8 mouse cellular contexts compared by ENCODE assay signal in genomic region chr2:101906379-101906690, GRCm38 (mm10). TPM values are rescaled to one million over a fixed set of nuclear protein-coding genes. Genes with fewer than 3 reads are reported as not detected.
A peak's percentile ranks its signal among the peaks of the same experiment; 100 is the strongest.
DNase-seq lines count a peak whose midpoint lies in the region; ATAC-seq and TF ChIP-seq lines count a peak whose summit lies in the region.
"Had no signal": no experiment of that assay in that cellular context is flagged by ENCODE, and none has a peak within 500 bp of the region (broad histone marks: within the 10 kb centered on the region; RNA-seq: fewer than 3 reads in every experiment).

No protein-coding gene starts in this region.

- no peak for TF ChIP-seq CTCF in lung, embryonic 14.5 days (IDR thresholded peaks at IDR 0.05; ENCODE audit: low read depth)
- no peak for TF ChIP-seq CTCF in lung, adult 2 months (IDR thresholded peaks at IDR 0.05; ENCODE audit: insufficient read depth, low read length)

- peak overlapping the region; percentile 50 for H3K4me2 ChIP-seq in lung, embryonic 14.5 days
- H3K4me2 ChIP-seq in forebrain, embryonic 13.5 days: peak overlapping the region; percentile 44; the same call in 1 of the 2 replicates
- H3K4me2 ChIP-seq in limb, embryonic 13.5 days (replicated peaks): peak overlapping the region; percentile 55
- H3K4me2 ChIP-seq in stomach, embryonic 16.5 days (ENCODE audit: low read depth, low read length): peak overlapping the region; percentile 51; the same call in 1 of the 2 replicates

- H3K36me3 ChIP-seq in lung, embryonic 14.5 days (ENCODE audit: insufficient read depth): 0 out of 2 replicates have a peak, but pooled peaks cover 3% of the 10 kb centered on the region
- H3K36me3 ChIP-seq in forebrain, embryonic 13.5 days (ENCODE audit: poor library complexity, severe bottlenecking): peaks cover 8% of the 10 kb centered on the region; the same call in 1 of the 2 replicates
- H3K36me3 ChIP-seq in limb, embryonic 13.5 days: peaks cover 13% of the 10 kb centered on the region
- H3K36me3 ChIP-seq in stomach, embryonic 16.5 days (ENCODE audit: control insufficient read depth, insufficient read depth, low read length): no peaks in the 10 kb centered on the region

- H3K4me1 ChIP-seq in lung, embryonic 14.5 days (ENCODE audit: insufficient read depth): no peaks in the 10 kb centered on the region
- no peaks in the 10 kb centered on the region for H3K4me1 ChIP-seq in lung, adult 2 months (ENCODE audit: control insufficient read depth, insufficient read depth, low read length)
- H3K4me1 ChIP-seq in forebrain, embryonic 13.5 days: peaks cover 21% of the 10 kb centered on the region
- H3K4me1 ChIP-seq in limb, embryonic 13.5 days: peaks cover 5% of the 10 kb centered on the region
- H3K4me1 ChIP-seq in stomach, embryonic 16.5 days (ENCODE audit: control insufficient read depth, insufficient read depth, low read length): peaks cover 5% of the 10 kb centered on the region

- peak overlapping the region; percentile 27; the same call in 1 of the 2 replicates for H3K9ac ChIP-seq in lung, embryonic 14.5 days
- H3K9ac ChIP-seq in forebrain, embryonic 13.5 days: peak overlapping the region; percentile 35
- 0 out of 2 replicates have a peak overlapping the region, but pooled peaks have one; percentile 40 for H3K9ac ChIP-seq in limb, embryonic 13.5 days
- peak overlapping the region; percentile 64 for H3K9ac ChIP-seq in stomach, embryonic 16.5 days (ENCODE audit: low read length)
- H3K9ac ChIP-seq: liver, embryonic 14.5 days had no signal

- peak; percentile 33; the same call in 1 of the 2 replicates for ATAC-seq in lung, embryonic 14.5 days (ENCODE audit: insufficient read depth)
- ATAC-seq in forebrain, embryonic 13.5 days: peak; percentile 46
- 0 out of 2 replicates have a peak, but pooled peaks have one; percentile 24 for ATAC-seq in limb, embryonic 13.5 days (ENCODE audit: low FRiP score, low read depth)
- ATAC-seq in stomach, embryonic 16.5 days (ENCODE audit: insufficient read depth, low FRiP score): peak; percentile 24; the same call in 1 of the 2 replicates

- no peaks in the 10 kb centered on the region for H3K27me3 ChIP-seq in lung, embryonic 14.5 days (ENCODE audit: insufficient read depth, low read length)
- H3K27me3 ChIP-seq in forebrain, embryonic 13.5 days: no peaks in the 10 kb centered on the region
- no peaks in the 10 kb centered on the region for H3K27me3 ChIP-seq in limb, embryonic 13.5 days
- H3K27me3 ChIP-seq in stomach, embryonic 16.5 days (ENCODE audit: control insufficient read depth, insufficient read depth, low read length): no peaks in the 10 kb centered on the region

- no peak overlapping the region for H3K27ac ChIP-seq in lung, embryonic 14.5 days (ENCODE audit: low read depth)
- H3K27ac ChIP-seq in forebrain, embryonic 13.5 days: peak overlapping the region; percentile 51; the same call in 1 of the 2 replicates
- no peak overlapping the region for H3K27ac ChIP-seq in limb, embryonic 13.5 days
- H3K27ac ChIP-seq in stomach, embryonic 16.5 days (ENCODE audit: low read length): no peak overlapping the region
- H3K27ac ChIP-seq: liver, embryonic 14.5 days had no signal

- H3K9me3 ChIP-seq in lung, embryonic 14.5 days (ENCODE audit: low read depth, low read length): no peaks in the 10 kb centered on the region
- peaks cover 5% of the 10 kb centered on the region; the same call in 1 of the 2 replicates for H3K9me3 ChIP-seq in forebrain, embryonic 13.5 days (replicated peaks)
- H3K9me3 ChIP-seq in limb, embryonic 13.5 days: no peaks in the 10 kb centered on the region
- no peaks in the 10 kb centered on the region for H3K9me3 ChIP-seq in stomach, embryonic 16.5 days (replicated peaks; ENCODE audit: control insufficient read depth, low read length)

- TF ChIP-seq POLR2A in lung, adult 2 months (IDR thresholded peaks at IDR 0.05; ENCODE audit: borderline replicate concordance, extremely low read depth, low read depth, low read length): no peak

- H3K4me3 ChIP-seq in lung, embryonic 14.5 days (ENCODE audit: low read depth, low read length): no peak overlapping the region
- H3K4me3 ChIP-seq in lung, adult 2 months (replicated peaks; ENCODE audit: extremely low read depth, low read depth, low read length): no peak overlapping the region
- no peak overlapping the region for H3K4me3 ChIP-seq in forebrain, embryonic 13.5 days
- no peak overlapping the region for H3K4me3 ChIP-seq in limb, embryonic 13.5 days
- H3K4me3 ChIP-seq in stomach, embryonic 16.5 days (replicated peaks; ENCODE audit: low read length): 0 out of 2 replicates have a peak overlapping the region, but pooled peaks have one; percentile 26

- DNase-seq in lung, embryonic 14.5 days: no peak
- no peak for DNase-seq in lung, adult 2 months
- no peak for DNase-seq in layer of hippocampus, postnatal 10 days (ENCODE audit: low spot score in 2 of 2)
- DNase-seq in retina, embryonic 14.5 days (ENCODE audit: low spot score): no peak

- WGBS in lung, embryonic 14.5 days: 66% methylated on average over 5 of the region's 5 CpGs
- WGBS in lung, adult 2 months: 63% methylated on average over 5 of the region's 5 CpGs
- 55% methylated on average over 5 of the region's 5 CpGs for WGBS in forebrain, embryonic 13.5 days
- WGBS in limb, embryonic 13.5 days: 58% methylated on average over 5 of the region's 5 CpGs
- 59% methylated on average over 5 of the region's 5 CpGs for WGBS in stomach, embryonic 16.5 days

RNA-seq across cellular contexts. Expression of gene Commd9, which starts 20.3 kb away (rescaled TPM):
- 56.8 and 60.3 TPM in 2 replicates for polyA plus RNA-seq in lung, embryonic 14.5 days (2014; fragmentation: Nextera tagmentation; extraction: Ambion mirVana)
- polyA plus RNA-seq in lung, adult 2 months (2012; rRNA removed): 35.4 and 35.6 TPM in 2 replicates
- polyA plus RNA-seq in forebrain, embryonic 13.5 days (2015; fragmentation: Nextera tagmentation; extraction: Ambion mirVana): 86.8 and 91.1 TPM in 2 replicates
- 62.6 and 66.2 TPM in 2 replicates for polyA plus RNA-seq in limb, embryonic 13.5 days (2015; fragmentation: Nextera tagmentation; extraction: Ambion mirVana)
- polyA plus RNA-seq in stomach, embryonic 16.5 days (2015; fragmentation: Nextera tagmentation; extraction: Ambion mirVana): 56.4 and 61.1 TPM in 2 replicates
- 10 to 100 TPM; 39.1 to 39.3 TPM for total RNA-seq in layer of hippocampus, postnatal 10 days (2021)

RNA-seq across cellular contexts. Expression of gene Prr5l, which starts 23.5 kb away (rescaled TPM):
- polyA plus RNA-seq in lung, embryonic 14.5 days (2014; fragmentation: Nextera tagmentation; extraction: Ambion mirVana): 42.0 and 48.9 TPM in 2 replicates
- 28.5 and 32.3 TPM in 2 replicates for polyA plus RNA-seq in lung, adult 2 months (2012; rRNA removed)
- polyA plus RNA-seq in forebrain, embryonic 13.5 days (2015; fragmentation: Nextera tagmentation; extraction: Ambion mirVana): 8.7 and 11.6 TPM in 2 replicates
- 30.2 and 39.6 TPM in 2 replicates for polyA plus RNA-seq in limb, embryonic 13.5 days (2015; fragmentation: Nextera tagmentation; extraction: Ambion mirVana)
- polyA plus RNA-seq in stomach, embryonic 16.5 days (2015; fragmentation: Nextera tagmentation; extraction: Ambion mirVana): 6.7 and 9.4 TPM in 2 replicates
- 1 to 10 TPM; 2.9 to 5.5 TPM for total RNA-seq in layer of hippocampus, postnatal 10 days (2021)
